Mouse (Mus musculus): ENCODE results near the gene Hdac4. TPM values are rescaled to one million over a fixed set of nuclear protein-coding genes. Genes with fewer than 3 reads are reported as not detected.
A peak's percentile ranks its signal among the peaks of the same experiment; 100 is the strongest.

Hdac4 gene
- polyA plus RNA-seq, 1 experiment, result 21.2 TPM

GRCm38 (mm10) chr1:92212003-92212750 lies 16.7 kb upstream of the Hdac4 start:
- H3K4me2 ChIP-seq (ENCODE audit: low read depth), result peak overlapping the region; percentile 30
- TF ChIP-seq SRF (IDR thresholded peaks at IDR 0.05; ENCODE audit: control insufficient read depth, insufficient read length, low read depth) (no peak), POLR2A (IDR thresholded peaks at IDR 0.05; ENCODE audit: insufficient read length, low read depth) (no peak), REST (IDR thresholded peaks at IDR 0.05; ENCODE audit: insufficient read depth, insufficient read length) (no peak), MYOG (IDR thresholded peaks at IDR 0.05; ENCODE audit: control insufficient read depth in 1 of 3, insufficient read depth in 1 of 3, insufficient read length in 2 of 3, low read depth in 2 of 3) (peak; percentile 16 to 62 (median 36)), MYOD1 (IDR thresholded peaks at IDR 0.05; ENCODE audit: control insufficient read depth in 1 of 3, insufficient read length in 2 of 3, low read depth in 2 of 3) (peak in 1 of 3 experiments; percentile 17), TCF12 (IDR thresholded peaks at IDR 0.05; ENCODE audit: insufficient read depth, poor library complexity, severe bottlenecking) (peak; percentile 43)
- H3K79me2 ChIP-seq (ENCODE audit: control insufficient read depth, insufficient read depth), result no peaks in the 10 kb centered on the region
- no peaks in the 10 kb centered on the region for H3K27me3 ChIP-seq (ENCODE audit: control insufficient read depth, insufficient read depth, insufficient read length)
- H3K36me3 ChIP-seq (ENCODE audit: control insufficient read depth, insufficient read depth), result no peaks in the 10 kb centered on the region
- no peak overlapping the region for H3ac ChIP-seq (ENCODE audit: control insufficient read depth, insufficient read length)
- H3K4me3 ChIP-seq, result no peak overlapping the region

- TF ChIP-seq MYOD1 (IDR thresholded peaks at IDR 0.05; ENCODE audit: control insufficient read depth in 1 of 3, insufficient read length in 2 of 3, low read depth in 2 of 3) (peak; percentile 81 to 97 (median 88)), TCF12 (IDR thresholded peaks at IDR 0.05; ENCODE audit: insufficient read depth, poor library complexity, severe bottlenecking) (peak; percentile 94), MYOG (IDR thresholded peaks at IDR 0.05; ENCODE audit: control insufficient read depth in 1 of 3, insufficient read depth in 1 of 3, insufficient read length in 2 of 3, low read depth in 2 of 3) (peak; percentile 66 to 87 (median 80)), CEBPB (IDR thresholded peaks at IDR 0.05; ENCODE audit: insufficient read depth, poor library complexity, severe bottlenecking) (0 out of 2 replicates have a peak, but pooled peaks have one; percentile 8), REST (IDR thresholded peaks at IDR 0.05; ENCODE audit: insufficient read depth, insufficient read length) (no peak), TCF3 (IDR thresholded peaks at IDR 0.05; ENCODE audit: insufficient read length, low read depth) (peak; percentile 71)
- H3K79me2 ChIP-seq (ENCODE audit: control insufficient read depth, insufficient read depth), result no peaks in the 10 kb centered on the region
Observed at GRCm38 (mm10) chr1:92202639-92203352, 7.3 kb upstream of the Hdac4 start.

DNA sequence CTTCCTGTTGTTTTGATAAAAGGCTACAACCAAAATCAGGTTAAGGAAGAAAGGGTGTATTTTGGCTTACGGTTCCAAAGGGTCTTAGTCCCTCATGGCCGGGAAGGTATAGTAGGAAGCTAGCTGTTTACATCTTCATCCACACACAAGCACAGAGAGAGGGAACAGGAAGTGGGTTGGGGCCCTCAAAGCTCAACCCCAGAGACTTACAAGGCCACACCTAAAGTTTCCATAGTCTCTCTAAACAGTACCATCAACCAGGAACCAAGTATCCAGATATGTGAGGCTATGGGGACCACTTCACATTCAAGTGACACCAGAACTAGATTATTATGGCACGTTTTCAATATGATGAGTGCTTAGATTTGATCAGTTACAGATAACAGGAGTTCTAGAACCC lies 5.0 kb downstream of the Hdac4 start:
- H3K4me3 ChIP-seq, result no peak overlapping the region
- TF ChIP-seq CEBPB (IDR thresholded peaks at IDR 0.05; ENCODE audit: insufficient read depth, poor library complexity, severe bottlenecking) (no peak), TCF12 (IDR thresholded peaks at IDR 0.05; ENCODE audit: insufficient read depth, poor library complexity, severe bottlenecking) (no peak)
- H3K36me3 ChIP-seq (ENCODE audit: control insufficient read depth, insufficient read depth), result no peaks in the 10 kb centered on the region
- H3K27me3 ChIP-seq (ENCODE audit: control insufficient read depth, insufficient read depth, insufficient read length), result no peaks in the 10 kb centered on the region
- no peaks in the 10 kb centered on the region for H3K79me2 ChIP-seq (ENCODE audit: control insufficient read depth, insufficient read depth)
- H3K4me2 ChIP-seq (ENCODE audit: low read depth), result no peak overlapping the region
- H3ac ChIP-seq (ENCODE audit: control insufficient read depth, insufficient read length), result no peak overlapping the region

More at GRCm38 (mm10) chr1:92202639-92203352, 7.3 kb upstream of the Hdac4 start:
- Histone ChIP-seq H3ac (ENCODE audit: control insufficient read depth, insufficient read length) (no peak overlapping the region), H3K4me3 (no peak overlapping the region), H3K4me2 (ENCODE audit: low read depth) (peak overlapping the region; percentile 50), H3K36me3 (ENCODE audit: control insufficient read depth, insufficient read depth) (no peaks in the 10 kb centered on the region), H3K27me3 (ENCODE audit: control insufficient read depth, insufficient read depth, insufficient read length) (no peaks in the 10 kb centered on the region)

DNA sequence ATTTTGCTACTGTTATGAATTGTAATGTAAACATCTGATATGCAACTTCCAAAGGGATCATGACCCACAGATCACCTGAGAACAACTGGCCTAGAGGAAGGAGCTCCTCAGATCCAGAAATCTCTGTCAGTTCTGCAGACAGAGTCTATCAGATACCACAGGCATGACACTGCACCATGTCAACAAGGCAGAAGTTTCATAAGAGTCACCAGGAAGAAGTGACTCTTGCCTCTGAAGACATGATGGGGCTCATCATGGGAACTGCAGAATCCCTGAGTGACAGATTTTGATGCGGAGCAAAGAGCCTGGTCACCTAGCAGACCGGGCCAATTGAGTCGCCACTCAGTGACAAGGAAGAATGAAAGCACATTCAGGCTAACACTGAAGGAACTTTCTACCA lies 8.4 kb downstream of the Hdac4 start:
- no peaks in the 10 kb centered on the region for H3K36me3 ChIP-seq (ENCODE audit: control insufficient read depth, insufficient read depth)
- H3K27me3 ChIP-seq (ENCODE audit: control insufficient read depth, insufficient read depth, insufficient read length), result no peaks in the 10 kb centered on the region
- no peaks in the 10 kb centered on the region for H3K79me2 ChIP-seq (ENCODE audit: control insufficient read depth, insufficient read depth)
- TF ChIP-seq CEBPB (IDR thresholded peaks at IDR 0.05; ENCODE audit: insufficient read depth, poor library complexity, severe bottlenecking) (no peak), MYOG (IDR thresholded peaks at IDR 0.05; ENCODE audit: control insufficient read depth in 1 of 3, insufficient read depth in 1 of 3, insufficient read length in 2 of 3, low read depth in 2 of 3) (no peak), USF1 (IDR thresholded peaks at IDR 0.05; ENCODE audit: low read depth) (no peak), REST (IDR thresholded peaks at IDR 0.05; ENCODE audit: insufficient read depth, insufficient read length) (no peak), E2F4 (IDR thresholded peaks at IDR 0.05; ENCODE audit: insufficient read depth) (no peak), POLR2A (IDR thresholded peaks at IDR 0.05; ENCODE audit: insufficient read length, low read depth) (no peak), TCF3 (IDR thresholded peaks at IDR 0.05; ENCODE audit: insufficient read length, low read depth) (no peak), MYOD1 (IDR thresholded peaks at IDR 0.05; ENCODE audit: control insufficient read depth in 1 of 3, insufficient read length in 2 of 3, low read depth in 2 of 3) (no peak), POLR2AphosphoS2 (IDR thresholded peaks at IDR 0.05; ENCODE audit: insufficient read length, low read depth) (no peak), MAX (IDR thresholded peaks at IDR 0.05; ENCODE audit: low read depth) (no peak), TCF12 (IDR thresholded peaks at IDR 0.05; ENCODE audit: insufficient read depth, poor library complexity, severe bottlenecking) (no peak), SRF (IDR thresholded peaks at IDR 0.05; ENCODE audit: control insufficient read depth, insufficient read length, low read depth) (no peak)
- H3ac ChIP-seq (ENCODE audit: control insufficient read depth, insufficient read length), result no peak overlapping the region
- H3K4me2 ChIP-seq (ENCODE audit: low read depth), result no peak overlapping the region
- no peak overlapping the region for H3K4me3 ChIP-seq

- Histone ChIP-seq H3K4me2 (ENCODE audit: low read depth) (no peak overlapping the region), H3K36me3 (ENCODE audit: control insufficient read depth, insufficient read depth) (no peaks in the 10 kb centered on the region), H3K4me3 (no peak overlapping the region), H3ac (ENCODE audit: control insufficient read depth, insufficient read length) (no peak overlapping the region), H3K79me2 (ENCODE audit: control insufficient read depth, insufficient read depth) (no peaks in the 10 kb centered on the region), H3K27me3 (ENCODE audit: control insufficient read depth, insufficient read depth, insufficient read length) (no peaks in the 10 kb centered on the region)
- TF ChIP-seq POLR2A (IDR thresholded peaks at IDR 0.05; ENCODE audit: insufficient read length, low read depth), result no peak
- TF ChIP-seq MYOG (IDR thresholded peaks at IDR 0.05; ENCODE audit: control insufficient read depth in 1 of 3, insufficient read depth in 1 of 3, insufficient read length in 2 of 3, low read depth in 2 of 3), result no peak
- no peak for TF ChIP-seq POLR2AphosphoS2 (IDR thresholded peaks at IDR 0.05; ENCODE audit: insufficient read length, low read depth)
- TF ChIP-seq USF1 (IDR thresholded peaks at IDR 0.05; ENCODE audit: low read depth), result no peak
- no peak for TF ChIP-seq REST (IDR thresholded peaks at IDR 0.05; ENCODE audit: insufficient read depth, insufficient read length)
Observed at GRCm38 (mm10) chr1:92184600-92184999, 10.9 kb downstream of the Hdac4 start.

Data from myocyte (in vitro differentiated cells).